Mouse (Mus musculus) megakaryocyte, embryonic 14.5 days (primary cell): Measurements from ENCODE around the gene Klhdc8b. TPM values are rescaled to one million over a fixed set of nuclear protein-coding genes. Genes with fewer than 3 reads are reported as not detected.

Source experiments
- H3K27me3 ChIP-seq: replicated peaks from 2 replicates; pipeline ENCODE3; 2012; ENCODE audit warnings: inconsistent platforms
- H3K36me3 ChIP-seq: replicated peaks from 2 replicates; pipeline ENCODE3; 2012; ENCODE audit warnings: low read length, inconsistent platforms, mixed read lengths
- H3K4me1 ChIP-seq: 2 replicates; pipeline ENCODE4 v1.6.1; 2012; ENCODE audit warnings: inconsistent platforms
- H3K4me3 ChIP-seq: replicated peaks from 2 replicates; pipeline ENCODE3; 2012; ENCODE audit warnings: moderate library complexity, mild to moderate bottlenecking, inconsistent platforms
- H3K9me3 ChIP-seq: 2 replicates; pipeline ENCODE4 v1.6.1; 2012; ENCODE audit warnings: inconsistent platforms
- FLI1 ChIP-seq: IDR thresholded peaks from 2 replicates; pipeline ENCODE4 v1.6.1; 2012; ENCODE audit warnings: low read length, inconsistent platforms, mixed read lengths
- GATA1 ChIP-seq: IDR thresholded peaks from 3 replicates; pipeline ENCODE4 v1.6.1; 2012; ENCODE audit warnings: mixed read lengths, low read length, inconsistent platforms, borderline replicate concordance
- polyA plus RNA-seq: library from polyadenylated mRNA; stranded (reverse); fragments of >175 nt; gene quantifications from 2 replicates; pipeline ENCODE4 v1.2.3, GENCODE M21; 2012; ENCODE audit warnings: low replicate concordance; ENCODE audit not compliant: insufficient read depth

Klhdc8b gene
- polyA plus RNA-seq, 1 experiment, result 6.5 TPM

GRCm38 (mm10) chr9:108492043-108492750 is 30.8 kb upstream of the Klhdc8b start:
- H3K4me3 ChIP-seq, result peak overlapping the region; percentile 97
- TF ChIP-seq GATA1 (no peak), FLI1 (no peak)
- no peaks in the 10 kb centered on the region for H3K9me3 ChIP-seq
- peaks cover 53% of the 10 kb centered on the region for H3K36me3 ChIP-seq
- H3K4me1 ChIP-seq, result peaks cover 35% of the 10 kb centered on the region
- peaks cover under 1% of the 10 kb centered on the region for H3K27me3 ChIP-seq

GRCm38 (mm10) chr9:108491286-108491580 is 29.9 kb upstream of the Klhdc8b start:
- Histone ChIP-seq H3K27me3 (peaks cover 10% of the 10 kb centered on the region), H3K36me3 (peaks cover 43% of the 10 kb centered on the region), H3K4me1 (peaks cover 35% of the 10 kb centered on the region), H3K4me3 (peak overlapping the region; percentile 97), H3K9me3 (no peaks in the 10 kb centered on the region)
- TF ChIP-seq GATA1, result no peak
- no peak for TF ChIP-seq FLI1

- peak within 1 kb of the TSS; percentile 97 for H3K4me3 ChIP-seq
- H3K36me3 ChIP-seq, result peaks cover 38% of the 10 kb centered on the region
- no peaks in the 10 kb centered on the region for H3K9me3 ChIP-seq
- H3K27me3 ChIP-seq, result peaks cover 15% of the 10 kb centered on the region
- peaks cover 35% of the 10 kb centered on the region for H3K4me1 ChIP-seq
- TF ChIP-seq GATA1 (no peak), FLI1 (peak; percentile 86; the same call in 1 of the 2 replicates)
Observed at GRCm38 (mm10) chr9:108490559-108491285, 29.3 kb upstream of the Klhdc8b start, which contains the start of gene Usp19. Gene Usp19, plus strand, starts transcription at chr9:108490602.

- Histone ChIP-seq H3K27me3 (peaks cover 23% of the 10 kb centered on the region), H3K4me1 (peaks cover 35% of the 10 kb centered on the region), H3K4me3 (peak overlapping the region; percentile 97), H3K9me3 (no peaks in the 10 kb centered on the region), H3K36me3 (peaks cover 31% of the 10 kb centered on the region)
- TF ChIP-seq GATA1 (no peak), FLI1 (no peak)
Observed at GRCm38 (mm10) chr9:108489702-108490558, 28.5 kb upstream of the Klhdc8b start.

- H3K4me3 ChIP-seq, result peak overlapping the region; percentile 20
- H3K4me1 ChIP-seq, result peaks cover 37% of the 10 kb centered on the region
- TF ChIP-seq FLI1, result no peak
- no peaks in the 10 kb centered on the region for H3K9me3 ChIP-seq
- peaks cover 26% of the 10 kb centered on the region for H3K27me3 ChIP-seq
- peaks cover 24% of the 10 kb centered on the region for H3K36me3 ChIP-seq
Observed at GRCm38 (mm10) chr9:108489215-108489614, 27.8 kb upstream of the Klhdc8b start.

- H3K27me3 ChIP-seq, result peaks cover 33% of the 10 kb centered on the region
- H3K9me3 ChIP-seq, result no peaks in the 10 kb centered on the region
- H3K36me3 ChIP-seq, result peaks cover 16% of the 10 kb centered on the region
- H3K4me3 ChIP-seq, result no peak overlapping the region
- TF ChIP-seq FLI1 (no peak), GATA1 (no peak)
- H3K4me1 ChIP-seq, result peaks cover 42% of the 10 kb centered on the region
Observed at GRCm38 (mm10) chr9:108488403-108488802, 27.0 kb upstream of the Klhdc8b start.

- Histone ChIP-seq H3K36me3 (peaks cover 2% of the 10 kb centered on the region), H3K4me1 (peaks cover 30% of the 10 kb centered on the region), H3K27me3 (peaks cover 42% of the 10 kb centered on the region), H3K9me3 (no peaks in the 10 kb centered on the region), H3K4me3 (no peak overlapping the region)
- TF ChIP-seq FLI1, result no peak
- no peak for TF ChIP-seq GATA1
Observed at GRCm38 (mm10) chr9:108486973-108487530, 25.7 kb upstream of the Klhdc8b start.

- H3K36me3 ChIP-seq, result no peaks in the 10 kb centered on the region
- no peak overlapping the region for H3K4me3 ChIP-seq
- TF ChIP-seq GATA1, result no peak
- no peak for TF ChIP-seq FLI1
- no peaks in the 10 kb centered on the region for H3K9me3 ChIP-seq
- H3K27me3 ChIP-seq, result peaks cover 57% of the 10 kb centered on the region
- peaks cover 21% of the 10 kb centered on the region for H3K4me1 ChIP-seq
Observed at GRCm38 (mm10) chr9:108485301-108485875, 24.0 kb upstream of the Klhdc8b start.

GRCm38 (mm10) chr9:108484021-108484420 is 22.6 kb upstream of the Klhdc8b start:
- TF ChIP-seq GATA1 (no peak), FLI1 (no peak)
- Histone ChIP-seq H3K27me3 (peaks cover 70% of the 10 kb centered on the region), H3K4me3 (no peak overlapping the region)

More at GRCm38 (mm10) chr9:108484021-108484420, 22.6 kb upstream of the Klhdc8b start:
- no peaks in the 10 kb centered on the region for H3K9me3 ChIP-seq
- H3K36me3 ChIP-seq, result no peaks in the 10 kb centered on the region
- H3K4me1 ChIP-seq, result peaks cover 21% of the 10 kb centered on the region
